Mouse (Mus musculus) G1E (cell line): ENCODE data around the gene Malsu1. TPM values are rescaled to one million over a fixed set of nuclear protein-coding genes. Genes with fewer than 3 reads are reported as not detected.

ENCODE experiments used
- ATAC-seq: 2 replicates; pipeline ENCODE4 v1.8.0; 2016; ENCODE audit warnings: mild to moderate bottlenecking; ENCODE audit not compliant: insufficient number of reproducible peaks, poor library complexity, low FRiP score, severe bottlenecking; ENCODE audit errors: extremely low read depth
- DNase-seq: peaks from one replicate; pipeline ENCODE4 v3.0.0; 2012; ENCODE audit warnings: low spot score
- H3K27me3 ChIP-seq: 2 replicates; pipeline ENCODE4 v1.6.1; 2012; ENCODE audit warnings: mild to moderate bottlenecking, low read length, inconsistent platforms; ENCODE audit not compliant: insufficient read depth
- H3K36me3 ChIP-seq: replicated peaks from 2 replicates; pipeline ENCODE3; 2012; ENCODE audit warnings: mild to moderate bottlenecking, inconsistent platforms
- H3K4me1 ChIP-seq: 2 replicates; pipeline ENCODE4 v1.6.1; 2012; ENCODE audit warnings: low read depth, low read length, inconsistent platforms, mixed read lengths; ENCODE audit not compliant: insufficient read depth
- H3K4me3 ChIP-seq: 2 replicates; pipeline ENCODE4 v1.5.1; 2012; ENCODE audit warnings: low read depth, mild to moderate bottlenecking, inconsistent platforms, low read length, moderate library complexity, mixed read lengths
- H3K9me3 ChIP-seq: replicated peaks from 2 replicates; pipeline ENCODE4 v1.6.1; 2012; ENCODE audit warnings: inconsistent platforms
- CTCF ChIP-seq: IDR thresholded peaks from 2 replicates; pipeline ENCODE4 v1.5.1; 2012; ENCODE audit warnings: low read depth, low read length, inconsistent platforms, mixed read lengths
- GATA1 ChIP-seq: IDR thresholded peaks from 2 replicates; pipeline ENCODE4 v1.6.1; 2012; ENCODE audit warnings: borderline replicate concordance, low read length, inconsistent platforms, mixed read lengths
- GATA2 ChIP-seq: IDR thresholded peaks from 2 replicates; pipeline ENCODE4 v1.6.1; 2012; ENCODE audit warnings: low read depth, low read length, inconsistent platforms, borderline replicate concordance
- POLR2AphosphoS5 ChIP-seq: IDR thresholded peaks from 2 replicates; pipeline ENCODE4 v1.6.1; 2012; ENCODE audit warnings: low read depth, low read length, inconsistent platforms; ENCODE audit not compliant: insufficient replicate concordance
- TAL1 ChIP-seq: conservative IDR thresholded peaks from 2 replicates; pipeline ENCODE4 v1.6.1; 2012; ENCODE audit warnings: low read depth, low read length, inconsistent platforms, mixed read lengths
- polyA plus RNA-seq: library from polyadenylated mRNA; stranded (reverse); fragments of >175 nt; gene quantifications from 2 replicates; pipeline ENCODE4 v1.2.3, GENCODE M21; 2012
- total RNA-seq, 2 experiments: library from RNA; stranded (forward) in 1 of 2; stranded (reverse) in 1 of 2; fragments of 200-1000 nt in 1 of 2; fragments of >200 nt in 1 of 2; fragmentation: Nextera tagmentation in 1 of 2; gene quantifications; 2 replicates each; pipeline ENCODE4 v1.2.3; 2014 to 2017

Malsu1 gene
- total and polyA plus RNA-seq, 3 experiments: 29.3 to 46.9 (median 41.4) TPM

- Histone ChIP-seq H3K36me3 (peaks cover 64% of the 10 kb centered on the region), H3K4me3 (no peak overlapping the region), H3K4me1 (0 out of 2 replicates have a peak, but pooled peaks cover 3% of the 10 kb centered on the region), H3K9me3 (no peaks in the 10 kb centered on the region), H3K27me3 (no peaks in the 10 kb centered on the region)
- no peak for TF ChIP-seq GATA2
- DNase-seq (no peak), ATAC-seq (no peak)
These were observed 46.0 kb downstream of the Malsu1 start for GRCm38 (mm10) chr6:49119462-49120135.

GRCm38 (mm10) chr6:49120370-49120769 lies 46.8 kb downstream of the Malsu1 start:
- TF ChIP-seq GATA2 (no peak), POLR2AphosphoS5 (no peak), GATA1 (no peak), CTCF (no peak), TAL1 (no peak)
- H3K4me3 ChIP-seq: no peak overlapping the region
- H3K36me3 ChIP-seq: peaks cover 60% of the 10 kb centered on the region
- DNase-seq (no peak), ATAC-seq (no peak)
- H3K4me1 ChIP-seq: 0 out of 2 replicates have a peak, but pooled peaks cover 3% of the 10 kb centered on the region
- H3K27me3 ChIP-seq: no peaks in the 10 kb centered on the region
- no peaks in the 10 kb centered on the region for H3K9me3 ChIP-seq

- ATAC-seq (no peak), DNase-seq (no peak)
- Histone ChIP-seq H3K4me1 (peaks cover 13% of the 10 kb centered on the region), H3K36me3 (peaks cover 69% of the 10 kb centered on the region), H3K9me3 (no peaks in the 10 kb centered on the region), H3K27me3 (no peaks in the 10 kb centered on the region), H3K4me3 (no peak overlapping the region)
- TF ChIP-seq CTCF (no peak), POLR2AphosphoS5 (no peak), TAL1 (no peak), GATA1 (no peak), GATA2 (no peak)
These were observed 56.7 kb downstream of the Malsu1 start for GRCm38 (mm10) chr6:49130328-49130727.

- Histone ChIP-seq H3K4me1 (peaks cover 26% of the 10 kb centered on the region), H3K27me3 (no peaks in the 10 kb centered on the region), H3K36me3 (peaks cover 59% of the 10 kb centered on the region), H3K9me3 (no peaks in the 10 kb centered on the region), H3K4me3 (no peak overlapping the region)
- no peak for ATAC-seq
- TF ChIP-seq GATA1 (no peak), TAL1 (no peak), CTCF (no peak), GATA2 (no peak), POLR2AphosphoS5 (no peak)
- DNase-seq: no peak
These were observed 58.3 kb downstream of the Malsu1 start for GRCm38 (mm10) chr6:49131855-49132254.

- DNase-seq: no peak
These were observed 58.9 kb downstream of the Malsu1 start for GRCm38 (mm10) chr6:49132352-49133090.

More at GRCm38 (mm10) chr6:49132352-49133090, 58.9 kb downstream of the Malsu1 start:
- peaks cover 54% of the 10 kb centered on the region for H3K36me3 ChIP-seq
- H3K27me3 ChIP-seq: no peaks in the 10 kb centered on the region
- no peak for ATAC-seq
- TF ChIP-seq GATA2 (no peak), GATA1 (no peak)
- no peak overlapping the region for H3K4me3 ChIP-seq
- peaks cover 33% of the 10 kb centered on the region for H3K4me1 ChIP-seq
- H3K9me3 ChIP-seq: no peaks in the 10 kb centered on the region

Other genes with a start within 250 kb of the Malsu1 start
- not detected in 2 replicates for gene Tmem176a, start 232.9 kb upstream of the Malsu1 start, total RNA-seq (2014; fragmentation: Nextera tagmentation)
- 0.17 TPM in 1 of 2 replicates, not detected in the other for gene Tmem176a, start 232.9 kb upstream of the Malsu1 start, total RNA-seq (2017)
- not detected in 2 replicates for gene Tmem176a, start 232.9 kb upstream of the Malsu1 start, polyA plus RNA-seq
- gene Tmem176b, start 232.3 kb upstream of the Malsu1 start, total RNA-seq (2014; fragmentation: Nextera tagmentation): not detected in 2 replicates
- gene Tmem176b, start 232.3 kb upstream of the Malsu1 start, total RNA-seq (2017): not detected in 2 replicates
- not detected in 2 replicates for gene Tmem176b, start 232.3 kb upstream of the Malsu1 start, polyA plus RNA-seq
- gene Aoc1, start 200.9 kb upstream of the Malsu1 start, total RNA-seq (2014; fragmentation: Nextera tagmentation): not detected in 2 replicates
- gene Aoc1, start 200.9 kb upstream of the Malsu1 start, total RNA-seq (2017): 0.11 and 0.12 TPM in 2 replicates
- gene Aoc1, start 200.9 kb upstream of the Malsu1 start, polyA plus RNA-seq: not detected in 2 replicates
- not detected in 2 replicates for gene 1600015I10Rik, start 143.9 kb upstream of the Malsu1 start, total RNA-seq (2014; fragmentation: Nextera tagmentation)
- 0.22 TPM in 1 of 2 replicates, not detected in the other for gene 1600015I10Rik, start 143.9 kb upstream of the Malsu1 start, total RNA-seq (2017)
- not detected in 2 replicates for gene 1600015I10Rik, start 143.9 kb upstream of the Malsu1 start, polyA plus RNA-seq
- not detected in 2 replicates for gene Doxl2, start 98.8 kb upstream of the Malsu1 start, total RNA-seq (2014; fragmentation: Nextera tagmentation)
- gene Doxl2, start 98.8 kb upstream of the Malsu1 start, total RNA-seq (2017): 0.12 TPM in 1 of 2 replicates, not detected in the other
- not detected in 2 replicates for gene Doxl2, start 98.8 kb upstream of the Malsu1 start, polyA plus RNA-seq
- not detected in 2 replicates for gene Svs1, start 86.9 kb upstream of the Malsu1 start, total RNA-seq (2014; fragmentation: Nextera tagmentation)
- 0.05 TPM in 1 of 2 replicates, not detected in the other for gene Svs1, start 86.9 kb upstream of the Malsu1 start, total RNA-seq (2017)
- not detected in 2 replicates for gene Svs1, start 86.9 kb upstream of the Malsu1 start, polyA plus RNA-seq
- not detected in 2 replicates for gene Gpnmb, start 37.2 kb upstream of the Malsu1 start, total RNA-seq (2014; fragmentation: Nextera tagmentation)
- gene Gpnmb, start 37.2 kb upstream of the Malsu1 start, total RNA-seq (2017): 0.16 TPM in 1 of 2 replicates, not detected in the other
- 0.03 and 0.05 TPM in 2 replicates for gene Gpnmb, start 37.2 kb upstream of the Malsu1 start, polyA plus RNA-seq
- gene Igf2bp3, start 141.2 kb downstream of the Malsu1 start, total RNA-seq (2014; fragmentation: Nextera tagmentation): 50.9 and 56.3 TPM in 2 replicates
- gene Igf2bp3, start 141.2 kb downstream of the Malsu1 start, total RNA-seq (2017): 36.1 and 41.2 TPM in 2 replicates
- gene Igf2bp3, start 141.2 kb downstream of the Malsu1 start, polyA plus RNA-seq: 18.5 and 25.9 TPM in 2 replicates
- 174 and 194 TPM in 2 replicates for gene Tra2a, start 190.2 kb downstream of the Malsu1 start, total RNA-seq (2014; fragmentation: Nextera tagmentation)
- 130 and 160 TPM in 2 replicates for gene Tra2a, start 190.2 kb downstream of the Malsu1 start, total RNA-seq (2017)
- gene Tra2a, start 190.2 kb downstream of the Malsu1 start, polyA plus RNA-seq: 20.8 and 35.7 TPM in 2 replicates
- gene Ccdc126, start 245.5 kb downstream of the Malsu1 start, total RNA-seq (2014; fragmentation: Nextera tagmentation): 7.6 and 10.4 TPM in 2 replicates
- 11.6 and 14.4 TPM in 2 replicates for gene Ccdc126, start 245.5 kb downstream of the Malsu1 start, total RNA-seq (2017)
- 0.57 and 0.69 TPM in 2 replicates for gene Ccdc126, start 245.5 kb downstream of the Malsu1 start, polyA plus RNA-seq